In the genomic region with DNA sequence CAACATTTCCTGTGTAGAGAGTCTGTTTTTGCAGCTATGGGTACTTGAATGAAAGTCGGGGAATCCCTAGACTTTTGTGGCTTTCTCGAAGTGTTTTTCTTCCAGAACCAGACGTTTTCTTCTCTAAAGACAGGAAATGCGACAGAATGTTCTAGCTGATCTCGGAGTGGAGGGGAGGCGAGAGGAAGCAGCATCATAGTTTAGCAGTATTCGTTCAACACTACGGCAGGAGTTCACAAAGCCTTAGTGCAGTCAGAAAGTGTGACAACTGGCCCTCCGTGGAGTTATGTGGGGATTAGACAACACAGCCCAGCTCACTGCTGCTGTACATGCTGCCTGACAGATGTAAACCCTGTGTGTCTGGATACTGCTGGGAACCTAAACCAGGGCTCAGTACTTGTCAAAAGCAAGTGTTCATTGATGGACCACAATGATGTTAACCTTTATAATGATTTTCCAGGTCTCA, we compare ENCODE assay signal across 13 mouse cellular contexts. TPM values are rescaled to one million over a fixed set of nuclear protein-coding genes. Genes with fewer than 3 reads are reported as not detected.
DNase-seq lines count a peak whose midpoint lies in the region; ATAC-seq and TF ChIP-seq lines count a peak whose summit lies in the region.
"Had no signal": no experiment of that assay in that cellular context is flagged by ENCODE, and none has a peak within 500 bp of the region (broad histone marks: within the 10 kb centered on the region; RNA-seq: fewer than 3 reads in every experiment).

No protein-coding gene starts in this region.

- H3K9me3 ChIP-seq in kidney, postnatal 0 days (replicated peaks; ENCODE audit: low read length) = no peaks in the 10 kb centered on the region
- no peaks in the 10 kb centered on the region for H3K9me3 ChIP-seq in kidney, embryonic 15.5 days (replicated peaks)
- H3K9me3 ChIP-seq: G1E; hindbrain, embryonic 15.5 days had no signal

- no peak overlapping the region for H3K27ac ChIP-seq in kidney, postnatal 0 days
- no peak overlapping the region for H3K27ac ChIP-seq in kidney, embryonic 15.5 days
- H3K27ac ChIP-seq: hindbrain, embryonic 15.5 days had no signal

- no peak for ATAC-seq in kidney, postnatal 0 days (replicated peaks; ENCODE audit: low FRiP score, low read depth)
- ATAC-seq in hematopoietic stem cell, adult 5-6 weeks (replicated peaks in 1 of 2; ENCODE audit: insufficient read depth in 1 of 2, low FRiP score in 2 of 2, low TSS enrichment in 1 of 2, low read depth in 1 of 2, poor library complexity in 2 of 2, severe bottlenecking in 2 of 2) = peak; percentile 22 to 53; a peak in 2 of 4 replicates
- peak; percentile 34; the same call in 1 of the 2 replicates for ATAC-seq in neutrophil, adult 5-6 weeks (ENCODE audit: extremely low read depth, insufficient number of reproducible peaks, low FRiP score, poor library complexity, severe bottlenecking)
- ATAC-seq in kidney, embryonic 15.5 days (replicated peaks; ENCODE audit: low FRiP score) = no peak

- no peak overlapping the region for H3K9ac ChIP-seq in kidney, postnatal 0 days (ENCODE audit: low read depth, low read length)
- no peak overlapping the region for H3K9ac ChIP-seq in kidney, embryonic 15.5 days
- H3K9ac ChIP-seq: hindbrain, embryonic 15.5 days had no signal

- TF ChIP-seq CTCF in kidney, postnatal 0 days (IDR thresholded peaks at IDR 0.05; ENCODE audit: low read depth) = no peak

- no peaks in the 10 kb centered on the region for H3K27me3 ChIP-seq in kidney, postnatal 0 days (ENCODE audit: insufficient read depth, low read length)
- H3K27me3 ChIP-seq in kidney, embryonic 15.5 days = no peaks in the 10 kb centered on the region
- H3K27me3 ChIP-seq: hindbrain, embryonic 15.5 days had no signal

- H3K4me2 ChIP-seq in kidney, postnatal 0 days (ENCODE audit: low read length) = no peak overlapping the region
- H3K4me2 ChIP-seq in kidney, embryonic 15.5 days = no peak overlapping the region
- H3K4me2 ChIP-seq: hindbrain, embryonic 15.5 days had no signal

- no peaks in the 10 kb centered on the region for H3K36me3 ChIP-seq in kidney, postnatal 0 days (ENCODE audit: insufficient read depth, low read length)
- no peaks in the 10 kb centered on the region for H3K36me3 ChIP-seq in kidney, embryonic 15.5 days
- H3K36me3 ChIP-seq: G1E; hindbrain, embryonic 15.5 days had no signal

- H3K4me3 ChIP-seq in kidney, postnatal 0 days (replicated peaks; ENCODE audit: low read depth, low read length) = no peak overlapping the region
- no peak overlapping the region for H3K4me3 ChIP-seq in kidney, embryonic 15.5 days (replicated peaks)
- H3K4me3 ChIP-seq: hindbrain, embryonic 15.5 days had no signal

- DNase-seq in kidney, postnatal 0 days (ENCODE audit: low spot score) = peak; percentile 21
- no peak for DNase-seq in kidney, postnatal 10 days
- peak; percentile 91 for DNase-seq in CD4-positive, CD25-positive, alpha-beta regulatory T cell, adult 2 months (ENCODE audit: low read depth, low spot score)
- no peak for DNase-seq in right cerebral cortex, postnatal 14 days
- DNase-seq: adrenal gland, adult 2 months; cerebellum, adult 11 months; layer of hippocampus, postnatal 36 days; lung, postnatal 14 days had no signal

- WGBS in kidney, postnatal 0 days = 41% methylated on average over 9 of the region's 9 CpGs
- 52% methylated on average over 9 of the region's 9 CpGs for WGBS in kidney, embryonic 15.5 days

- H3K4me1 ChIP-seq in kidney, postnatal 0 days (replicated peaks; ENCODE audit: insufficient read depth, low read length) = no peaks in the 10 kb centered on the region
- H3K4me1 ChIP-seq in kidney, embryonic 15.5 days = peaks cover 17% of the 10 kb centered on the region; the same call in 1 of the 2 replicates
- H3K4me1 ChIP-seq: hindbrain, embryonic 15.5 days had no signal

RNA-seq across cellular contexts. Expression of gene Nr2e3, which starts 18.5 kb away (rescaled TPM):
- polyA plus RNA-seq in kidney, postnatal 0 days (2015; fragmentation: Nextera tagmentation; extraction: Ambion mirVana) = 0.17 TPM in 1 of 2 replicates, not detected in the other
- total RNA-seq in hematopoietic stem cell, adult 5-6 weeks (2017) = not detected in 2 replicates
- not detected in 2 replicates for total RNA-seq in neutrophil, adult 5-6 weeks (2017)
- not detected in 2 replicates for polyA plus RNA-seq in kidney, embryonic 15.5 days (2015; fragmentation: Nextera tagmentation; extraction: Ambion mirVana)
- total RNA-seq: adrenal gland, adult 2 months; layer of hippocampus, postnatal 36 days had no signal
- polyA plus RNA-seq: adrenal gland, adult 2 months; G1E; hindbrain, embryonic 15.5 days had no signal

Comparison
In these comparisons a context has a peak if more than half of its experiments do, and no peak if none do; other contexts are left out.
1. DNase-seq: peak in kidney, postnatal 0 days (single experiment) and CD4-positive, CD25-positive, alpha-beta regulatory T cell, adult 2 months (single experiment); none in kidney, postnatal 10 days (single experiment) and right cerebral cortex, postnatal 14 days (single experiment).
2. ATAC-seq: peak in hematopoietic stem cell, adult 5-6 weeks (2 of 2) and neutrophil, adult 5-6 weeks (single experiment); none in kidney, postnatal 0 days (single experiment) and kidney, embryonic 15.5 days (single experiment).